Mouse (Mus musculus): ENCODE results near the gene Gm20604. TPM values are rescaled to one million over a fixed set of nuclear protein-coding genes. Genes with fewer than 3 reads are reported as not detected.

Gene Gm20604
- 1 to 10 TPM; 6.5 to 6.6 TPM for total RNA-seq (2021)
- long read RNA-seq, experiment 1, transcript Gm20604-201 (2 exons, 2,795 nt), result major isoform, 11 of 15 reads
- long read RNA-seq, experiment 1, partial matches to known transcripts, result 1 of 15 reads
- long read RNA-seq, experiment 1, other reads (novel, unspliced or antisense), result 3 of 15 reads
- long read RNA-seq, experiment 2, transcript Gm20604-201 (2 exons, 2,795 nt), result major isoform, 10 of 10 reads
- long read RNA-seq, experiment 2, partial matches to known transcripts, result 0 of 10 reads
- long read RNA-seq, experiment 2, other reads (novel, unspliced or antisense), result 0 of 10 reads

DNA sequence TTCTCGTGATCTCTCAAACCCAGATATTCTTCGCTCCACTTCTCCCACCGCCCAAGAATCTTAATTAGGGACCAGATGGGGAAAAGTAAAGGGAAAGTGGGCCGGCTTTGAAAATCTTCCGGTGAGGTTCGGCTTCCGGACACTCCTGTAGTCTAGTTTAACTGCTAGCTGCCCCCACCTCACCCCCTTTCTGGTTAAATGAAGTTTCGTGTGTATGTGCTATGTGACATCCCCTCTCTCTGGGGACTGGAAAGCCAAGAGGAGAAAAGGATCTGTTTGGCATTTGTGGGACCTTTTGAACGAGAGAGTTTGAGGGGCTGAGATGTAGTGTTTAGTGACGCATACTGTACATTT lies at the start of gene Gm20604:
Gene Gm20604, minus strand, starts transcription at position 270 of the 354 bp plus-strand sequence.
- peak; percentile 25 for DNase-seq

DNA sequence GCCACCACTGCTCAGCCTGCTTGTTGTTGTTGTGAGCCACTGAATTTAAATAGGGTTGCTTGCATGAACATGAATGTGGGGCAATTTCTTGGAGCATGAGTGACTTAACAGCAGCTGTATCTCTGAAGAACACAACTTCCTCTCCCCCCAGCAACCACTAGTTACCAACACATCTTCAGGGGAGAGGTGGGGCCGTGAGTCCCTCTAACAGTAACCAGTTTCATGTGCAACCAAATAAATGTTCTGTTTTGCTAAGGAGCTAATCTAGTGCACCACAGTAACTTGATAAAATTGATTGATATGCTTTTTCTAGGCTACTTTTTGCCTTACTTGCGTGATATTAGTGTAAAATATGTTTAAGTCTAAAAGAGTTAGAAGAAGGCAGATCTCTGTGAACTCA lies 41.1 kb upstream of the Gm20604 start:
- DNase-seq, result no peak

DNA sequence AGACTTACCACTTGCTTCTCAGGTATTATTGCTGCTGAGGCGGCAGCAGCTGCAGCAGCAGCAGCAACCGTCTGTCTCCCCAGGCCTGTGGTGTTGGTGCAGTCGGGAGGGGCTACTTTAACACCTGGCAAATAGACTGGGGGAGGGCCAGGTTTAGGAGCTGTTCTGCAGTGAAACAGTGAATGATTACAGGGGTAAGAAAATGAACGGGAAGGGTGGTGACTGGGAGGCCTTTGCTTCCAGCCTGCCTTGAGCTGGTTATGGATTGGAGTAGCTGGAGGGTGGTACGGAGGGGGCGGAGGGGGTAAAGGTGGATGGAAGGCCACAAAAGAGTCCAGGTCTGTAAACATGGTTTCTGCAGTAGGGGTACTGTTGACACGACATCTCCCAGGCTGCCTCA lies 29.5 kb upstream of the Gm20604 start:
- no peak for DNase-seq

DNA sequence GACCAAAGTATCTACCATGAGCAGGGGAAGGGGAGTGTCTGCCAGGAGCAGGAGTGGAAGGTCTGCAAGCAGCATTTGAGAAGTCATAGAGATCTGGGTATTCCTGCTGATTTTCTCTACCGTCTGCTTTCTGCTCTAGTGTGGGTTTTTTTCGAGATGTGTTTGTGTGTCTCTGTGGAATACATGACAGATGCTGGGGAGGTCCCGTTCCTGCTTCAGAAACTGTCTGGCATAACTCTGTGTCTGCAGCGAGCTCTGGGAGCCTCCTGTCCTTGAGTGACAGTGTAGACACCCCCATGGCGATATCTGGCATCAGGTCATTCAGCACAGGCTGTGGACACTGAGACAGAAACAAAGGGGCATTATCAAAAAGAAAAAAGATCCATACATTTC lies 27.1 kb upstream of the Gm20604 start:
- DNase-seq, result no peak

DNA sequence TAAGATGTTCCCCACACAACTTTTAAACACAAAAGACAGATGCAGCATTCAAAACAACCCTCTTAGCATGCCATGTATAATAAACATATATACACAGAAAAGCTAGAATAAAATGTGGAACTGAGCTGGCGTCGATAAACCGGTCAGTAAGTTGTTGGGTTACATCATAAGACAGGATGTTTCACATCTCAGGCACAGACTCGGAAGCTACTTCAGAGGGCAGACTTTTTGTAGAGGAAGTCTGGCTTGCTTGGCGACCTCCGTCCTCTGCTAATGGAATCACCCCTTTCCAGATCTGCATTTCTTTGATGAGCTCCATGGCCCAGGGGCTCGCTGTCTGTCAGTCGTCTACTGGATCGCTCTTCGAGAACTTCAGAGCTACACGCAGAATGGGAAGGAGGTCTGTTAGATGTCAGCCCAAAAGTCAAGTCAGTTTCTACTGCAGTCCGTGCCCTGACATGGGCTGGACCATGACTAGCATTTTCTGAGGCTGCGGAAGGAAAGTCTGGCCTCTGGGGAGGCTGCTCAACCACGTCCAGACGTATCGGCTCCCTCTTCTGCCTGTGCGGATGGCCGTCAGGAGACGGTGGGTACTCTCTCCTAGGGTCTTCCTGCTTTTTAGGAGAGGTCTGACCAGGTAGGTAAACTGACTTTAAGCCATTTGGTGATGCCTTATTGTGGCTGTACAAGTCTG lies 26.6 kb upstream of the Gm20604 start:
- DNase-seq, result no peak

DNA sequence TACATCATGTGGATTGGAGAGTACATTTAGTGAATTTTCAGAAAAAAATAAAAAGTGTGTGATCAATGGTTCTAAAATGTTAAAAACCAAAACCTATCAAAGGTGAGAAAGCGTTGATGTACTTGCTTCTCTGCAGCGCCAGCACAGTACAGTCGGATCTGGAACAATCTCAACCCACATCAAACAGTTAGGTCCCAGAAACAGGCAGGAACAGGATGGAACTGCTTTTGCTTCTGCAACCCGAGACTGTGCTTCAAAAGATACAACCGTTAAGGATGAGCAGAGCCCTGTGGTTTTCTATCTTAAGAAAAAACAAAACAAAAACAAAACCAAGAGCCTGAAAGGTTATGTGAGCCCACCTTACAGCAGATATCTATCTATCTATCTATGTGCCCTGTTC lies 24.4 kb upstream of the Gm20604 start:
- DNase-seq, result no peak

DNA sequence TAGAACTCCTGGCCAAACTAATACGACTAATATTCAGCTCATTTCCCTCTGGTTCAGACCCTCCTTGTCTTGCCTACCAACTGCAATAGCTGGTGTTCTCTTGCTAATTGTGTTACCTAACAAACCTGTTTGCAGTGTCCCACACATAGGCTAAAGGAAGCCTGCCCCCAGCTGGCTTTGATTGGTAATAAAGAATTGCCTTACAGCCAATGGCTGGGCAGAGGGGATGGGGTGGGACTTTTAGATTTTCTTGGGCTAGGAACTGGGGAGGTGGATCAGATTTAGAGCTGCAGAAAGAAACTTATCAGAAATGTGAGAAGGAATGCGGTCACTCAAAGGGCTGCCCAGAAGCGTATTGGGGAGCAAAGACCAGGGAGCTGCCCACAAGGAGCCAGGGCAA lies 21.0 kb upstream of the Gm20604 start:
- peak; percentile 38 for DNase-seq

DNA sequence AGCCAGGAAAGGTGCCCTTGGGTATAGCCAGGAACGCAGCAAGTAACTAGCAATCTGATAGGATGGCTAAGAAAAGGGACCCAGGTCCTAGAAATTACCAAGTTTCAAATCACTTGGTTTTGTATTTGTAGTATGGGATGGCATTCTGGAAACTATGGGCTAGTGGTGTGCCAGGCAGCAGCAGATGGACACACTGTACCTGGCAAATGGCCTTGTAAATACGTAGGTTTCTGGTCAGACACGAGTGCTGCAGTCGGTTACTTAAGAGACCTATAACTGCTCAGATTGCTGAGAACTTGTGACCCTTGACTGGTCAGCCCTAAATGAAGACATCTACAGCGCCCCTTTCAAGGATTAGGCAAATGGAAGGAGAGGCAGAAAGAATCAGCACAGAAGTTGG lies 19.7 kb upstream of the Gm20604 start:
- no peak for DNase-seq

DNA sequence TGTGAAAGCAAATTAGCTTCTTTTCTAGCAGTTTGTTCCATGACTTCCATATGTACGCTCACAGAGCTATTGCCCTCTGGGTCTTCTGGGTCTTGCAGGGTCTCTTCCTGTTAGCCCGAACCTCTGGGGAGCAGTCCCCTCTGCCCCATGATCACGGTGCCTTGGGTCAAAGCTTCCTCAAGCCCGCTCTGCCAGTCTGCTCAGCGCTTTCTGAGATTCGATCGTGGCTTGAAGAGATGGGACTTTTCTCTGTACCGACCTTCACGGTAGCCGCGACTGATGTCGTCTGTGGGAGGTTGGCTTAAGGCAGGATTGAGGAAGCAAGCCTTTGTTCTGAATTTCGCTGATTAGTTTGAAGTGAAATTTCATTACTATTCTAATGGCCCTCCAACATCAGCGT lies 17.6 kb upstream of the Gm20604 start:
- DNase-seq, result no peak

DNA sequence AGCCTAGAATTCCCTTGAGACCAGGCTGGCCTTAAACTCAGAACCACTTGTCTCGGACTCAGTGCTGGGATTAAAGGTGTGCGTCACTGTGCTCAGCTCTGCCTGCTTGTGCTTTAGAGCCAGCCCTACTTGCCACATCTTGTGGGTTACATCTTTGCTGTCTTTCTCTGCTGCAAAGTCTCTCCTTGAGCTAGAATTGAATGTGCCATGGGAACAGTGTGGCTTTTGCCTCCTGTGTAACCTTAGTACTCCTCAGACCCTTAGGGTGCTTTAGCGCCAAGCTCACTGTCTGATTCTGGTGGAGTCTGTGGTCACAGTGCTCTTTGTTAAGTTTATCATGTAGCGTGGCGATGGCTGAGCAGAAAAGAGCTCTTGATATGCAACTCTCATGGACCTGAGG lies 14.2 kb upstream of the Gm20604 start:
- no peak for DNase-seq

DNA sequence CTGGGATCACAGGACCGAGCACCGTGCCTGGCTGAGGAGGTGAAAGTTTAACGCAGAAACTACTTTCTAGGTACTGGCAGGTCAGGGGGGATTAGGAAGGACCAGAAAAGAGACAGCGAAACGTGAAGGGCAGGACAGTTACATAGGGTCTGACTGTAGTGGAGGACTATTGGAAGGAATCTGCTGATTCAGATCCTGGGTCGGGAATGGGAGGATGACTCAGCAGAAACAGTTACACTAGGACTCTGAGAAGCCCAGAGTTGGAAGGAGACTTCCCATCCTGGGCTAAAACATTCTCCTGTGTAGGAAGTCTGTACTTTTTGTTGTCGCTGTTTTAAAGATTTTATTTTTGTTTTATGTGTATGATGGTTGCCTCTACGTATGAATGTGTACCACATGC lies 13.1 kb upstream of the Gm20604 start:
- DNase-seq, result no peak

DNA sequence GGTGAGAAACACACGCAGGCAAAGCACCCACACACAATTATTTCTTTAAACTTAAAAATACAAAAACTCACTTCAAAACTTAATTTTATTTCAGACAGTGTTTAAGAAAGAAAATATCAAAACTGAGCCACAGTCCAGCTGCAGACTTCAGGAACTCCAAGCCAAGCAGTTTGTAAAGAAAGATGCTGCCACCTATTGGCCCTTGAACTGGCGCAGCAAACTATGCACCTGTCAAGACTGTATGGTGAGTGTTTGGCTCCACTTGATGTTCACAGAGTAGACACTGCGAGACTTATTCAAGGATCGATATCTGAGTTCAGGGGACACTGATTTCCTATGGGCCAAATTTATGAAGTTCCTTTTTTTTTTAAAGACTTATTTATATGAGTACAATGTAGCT lies 10.5 kb upstream of the Gm20604 start:
- DNase-seq, result no peak

DNA sequence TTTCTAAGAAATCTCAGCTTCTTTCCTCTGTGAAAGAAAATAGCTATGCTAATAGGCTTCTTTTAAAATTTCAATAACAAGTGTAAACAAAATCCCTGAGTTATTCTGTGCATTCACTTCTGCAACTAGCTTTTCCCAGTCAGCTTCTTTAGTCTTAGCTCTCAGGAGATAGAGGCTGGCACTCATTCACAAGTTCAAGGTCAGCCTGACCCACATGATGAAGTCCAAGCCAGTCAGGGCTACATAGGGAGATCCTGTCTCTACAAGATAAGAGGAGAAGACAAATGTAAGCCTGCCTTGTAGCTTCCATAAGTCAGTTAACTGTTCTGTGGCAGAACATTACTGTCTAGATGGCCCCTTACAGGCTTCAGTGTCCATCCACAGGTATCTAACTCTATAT lies 5.2 kb upstream of the Gm20604 start:
- peak; percentile 55 for DNase-seq

DNA sequence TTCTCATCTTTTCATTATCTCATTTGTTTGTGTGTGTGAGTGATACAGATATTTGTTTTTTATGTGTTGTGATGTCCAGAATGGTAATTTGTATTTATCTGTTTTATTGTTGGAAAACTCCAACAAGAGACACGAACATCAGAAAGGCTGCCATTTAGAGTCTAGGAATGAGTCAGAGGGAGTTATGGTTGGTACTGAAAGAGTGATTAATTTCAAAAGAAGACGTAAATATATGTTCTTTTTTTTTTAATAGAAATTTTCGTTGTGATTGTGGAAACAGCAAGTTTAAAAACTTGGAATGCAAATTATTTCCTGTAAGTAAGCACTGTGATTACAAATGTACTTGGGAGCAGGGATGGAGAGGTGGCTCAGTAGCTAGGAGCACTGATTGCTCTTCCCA lies 3.2 kb upstream of the Gm20604 start:
- DNase-seq, result no peak

DNA sequence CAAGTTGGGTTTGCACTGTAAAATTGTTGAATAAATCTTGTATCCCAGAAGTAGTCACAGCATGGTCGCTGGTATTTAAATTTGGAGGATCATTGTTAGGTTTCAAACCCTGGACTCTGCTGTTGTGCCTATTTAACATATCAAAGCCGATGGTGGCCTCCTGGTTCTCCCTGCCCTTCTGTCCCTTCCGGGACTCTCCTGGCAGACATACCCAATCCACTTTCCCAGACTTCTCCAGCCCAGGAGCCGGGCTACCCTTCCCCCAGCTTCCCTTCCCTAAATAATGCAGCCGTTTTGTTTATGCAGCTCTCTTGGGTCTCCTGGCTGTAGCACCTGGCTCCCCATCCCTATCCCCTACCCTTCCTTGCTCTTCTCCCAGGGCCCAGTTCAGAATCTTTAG lies 464 bp upstream of the Gm20604 start:
- DNase-seq, result peak; percentile 45

DNA sequence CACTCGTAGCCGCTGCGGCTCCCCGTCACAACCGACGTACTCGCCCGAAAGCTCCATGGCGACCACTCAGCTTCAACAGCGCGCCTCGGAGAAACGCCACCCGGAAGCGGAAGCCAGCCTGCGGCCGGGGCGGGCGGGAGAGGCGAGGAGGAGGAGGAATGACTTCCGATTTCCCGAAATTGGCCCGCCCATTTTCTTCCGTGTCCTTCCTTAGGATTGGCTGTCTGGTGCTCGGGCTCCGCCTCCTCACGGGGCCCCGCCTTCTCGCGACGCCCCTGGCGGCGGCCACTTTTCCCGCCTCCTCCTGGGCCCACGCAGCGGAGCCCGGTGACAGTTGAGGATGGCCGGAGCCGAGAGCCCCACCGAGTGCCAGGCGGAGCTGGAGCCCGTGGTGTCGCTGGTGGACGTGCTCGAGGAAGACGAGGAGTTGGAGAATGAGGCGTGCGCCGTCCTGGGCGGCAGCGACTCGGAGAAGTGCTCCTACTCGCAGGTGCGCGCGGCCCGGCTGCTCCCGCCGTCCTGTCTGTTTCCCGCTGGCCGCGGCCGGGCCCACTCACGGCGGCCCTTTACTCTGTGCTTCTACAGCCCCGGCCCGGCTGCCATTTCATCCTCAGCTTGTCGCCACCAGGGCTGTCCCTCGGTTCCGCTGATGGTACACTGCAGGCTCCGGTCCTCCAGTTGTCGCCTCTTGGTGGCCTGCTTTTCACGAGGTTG lies 626 bp downstream of the Gm20604 start, which contains the start of the genes Gm28051, Gon7 and Ubr7:
Gene Gm28051, minus strand, starts transcription at position 77 of the 714 bp plus-strand sequence.
Gene Gon7, minus strand, starts transcription at position 115 of the 714 bp plus-strand sequence.
Gene Ubr7, plus strand, starts transcription at position 279 of the 714 bp plus-strand sequence.
- DNase-seq, result peak; percentile 96

DNA sequence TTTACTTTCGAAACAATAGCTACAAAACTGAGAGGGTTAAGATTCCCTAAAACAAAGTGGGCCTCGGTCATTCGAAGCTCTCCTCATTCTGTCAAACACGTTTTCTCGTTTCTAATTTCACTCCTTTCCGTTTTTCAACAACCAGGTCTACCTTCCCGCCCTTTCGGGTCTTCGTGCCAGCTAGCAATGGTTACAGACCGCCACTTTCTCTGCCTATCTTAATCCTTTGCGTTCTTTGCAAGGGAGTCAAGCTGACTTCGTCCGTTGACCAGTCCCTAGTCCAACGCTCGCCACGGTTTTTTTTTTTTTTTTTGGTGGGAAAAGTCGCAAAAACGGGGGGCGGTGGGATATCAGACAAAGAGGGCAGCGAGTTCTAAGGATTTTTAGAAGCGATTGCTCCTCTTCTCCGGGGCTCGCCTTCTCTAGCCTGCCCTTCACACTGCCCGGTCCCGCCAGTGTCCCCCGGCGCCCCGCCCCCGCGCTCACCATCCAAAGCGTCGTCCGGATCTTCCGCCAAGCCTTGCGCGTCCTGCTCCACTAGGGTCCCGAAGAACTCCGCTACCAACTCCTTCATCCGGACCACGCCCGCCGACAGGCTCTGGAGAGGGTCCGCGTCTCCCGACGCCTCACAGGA lies 1.3 kb downstream of the Gm20604 start:
- peak; percentile 92 for DNase-seq

DNA sequence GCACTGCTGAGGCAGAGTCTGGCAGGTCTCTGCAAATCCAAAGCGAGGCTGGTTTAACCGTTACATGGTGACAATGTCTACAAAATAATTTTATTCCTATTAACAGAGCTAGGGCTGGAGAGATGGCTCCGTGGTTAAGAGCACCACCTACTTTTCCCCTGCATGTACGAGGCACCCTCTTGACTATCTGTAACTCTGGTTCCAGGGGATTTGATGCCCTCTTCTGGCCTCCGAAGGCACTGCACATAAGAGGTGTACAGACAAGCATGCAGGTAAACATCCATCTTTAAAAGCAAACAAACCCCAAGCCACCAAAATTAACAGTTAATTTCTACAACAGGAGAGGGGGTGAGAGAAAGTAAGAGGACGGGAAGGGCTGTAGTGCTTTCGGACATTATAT lies 2.2 kb downstream of the Gm20604 start:
- DNase-seq, result peak; percentile 39

DNA sequence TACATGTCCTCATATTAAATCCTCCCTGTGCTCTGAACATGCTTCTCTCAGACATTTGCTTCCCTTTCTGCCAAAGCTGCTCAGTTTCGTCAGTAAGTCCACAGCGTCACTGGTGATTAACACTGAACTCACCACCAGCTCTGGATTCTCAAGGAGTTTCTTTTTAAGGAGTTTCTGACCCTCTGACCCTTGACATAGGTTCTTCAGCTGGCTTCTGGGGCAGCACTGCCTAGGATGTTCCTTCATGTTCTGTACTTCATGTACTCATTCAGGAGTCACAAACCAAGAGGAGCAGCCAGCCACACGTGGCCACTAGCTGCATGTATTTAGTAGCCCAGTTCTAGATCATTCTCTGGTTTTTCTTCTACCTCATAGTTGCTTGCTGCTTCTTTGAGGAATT lies 10.2 kb downstream of the Gm20604 start:
- DNase-seq, result no peak

DNA sequence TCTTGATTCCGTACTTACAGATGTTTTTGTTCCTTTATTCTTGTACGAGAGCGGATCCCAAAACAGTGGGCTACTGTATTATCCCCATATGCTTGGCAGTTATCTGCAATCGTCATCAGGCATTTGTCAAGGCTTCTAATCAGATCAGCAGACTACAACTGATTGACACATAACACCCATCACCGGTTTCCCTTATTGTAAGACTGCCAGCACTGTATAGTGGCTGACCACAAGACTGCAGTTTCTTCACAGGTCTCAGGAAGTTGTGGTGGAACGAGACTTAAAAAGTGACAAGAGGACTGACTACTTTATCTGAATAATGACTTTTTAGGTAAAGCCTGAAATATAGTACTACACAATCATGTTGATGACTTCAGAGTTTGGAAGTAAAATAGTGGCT lies 13.6 kb downstream of the Gm20604 start:
- DNase-seq, result no peak

DNA sequence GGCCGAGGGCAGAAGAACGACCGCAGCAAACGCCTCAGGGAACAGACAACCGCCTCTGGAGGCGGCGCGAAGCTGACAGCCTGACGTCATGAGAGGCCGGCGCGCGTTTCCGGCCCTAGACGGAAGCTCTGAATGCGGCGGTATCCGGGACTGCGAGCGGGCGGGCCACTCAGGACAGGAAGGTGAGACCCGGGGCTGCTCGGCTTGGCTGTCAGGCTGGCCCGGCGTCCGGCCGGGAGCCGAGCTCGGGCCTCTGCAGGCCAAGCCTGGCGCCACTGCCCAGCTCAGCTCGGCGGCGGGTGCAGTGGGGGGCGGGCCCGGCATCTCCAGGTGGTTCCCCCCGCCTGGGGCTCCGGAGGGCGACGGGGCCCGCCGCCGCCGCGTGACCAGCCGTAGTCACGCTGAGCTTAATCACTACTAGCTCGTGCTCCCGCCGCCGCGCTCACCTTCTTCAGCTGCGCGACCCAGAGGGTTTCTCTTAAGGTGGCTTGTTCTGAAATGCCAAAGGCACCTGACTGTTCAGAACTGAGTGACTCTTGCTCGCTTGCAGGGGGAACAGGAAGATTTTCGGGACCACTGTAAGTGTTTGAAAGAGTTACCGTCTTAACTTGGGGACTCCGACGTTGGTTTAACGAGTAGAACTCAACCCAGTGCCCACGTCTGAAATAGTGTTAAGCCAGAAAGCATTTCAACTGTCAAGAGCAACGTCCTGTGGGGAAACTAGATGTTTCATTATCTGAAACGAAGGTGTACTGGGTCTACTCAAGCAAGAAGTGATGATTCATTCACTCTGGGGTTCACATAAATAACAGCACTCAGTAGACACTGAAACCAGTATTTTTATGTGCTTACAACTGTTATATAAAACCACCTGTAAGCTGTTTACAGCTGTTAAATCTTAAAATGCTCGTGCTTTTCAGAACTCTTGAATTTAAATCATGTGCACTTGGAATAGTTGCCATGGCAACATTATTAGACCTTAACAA lies 14.6 kb downstream of the Gm20604 start, which contains the start of the genes Moap1 and Tmem251:
Gene Moap1, minus strand, starts transcription at position 73 of the 986 bp plus-strand sequence.
Gene Tmem251, plus strand, starts transcription at position 174 of the 986 bp plus-strand sequence.
- peak; percentile 94 for DNase-seq
